Mouse (Mus musculus) spleen, adult 2 months (tissue): ENCODE results near the gene Slc5a5. TPM values are rescaled to one million over a fixed set of nuclear protein-coding genes. Genes with fewer than 3 reads are reported as not detected.
A peak's percentile ranks its signal among the peaks of the same experiment; 100 is the strongest.

Experiments
- DNase-seq, 2 experiments: peaks; one replicate each; pipeline versions ENCODE4 v3.0.0 to v3.0.0-alpha.2; 2012 to 2021; ENCODE audit warnings: low spot score in 2 of 2, low read depth in 1 of 2
- H3K27ac ChIP-seq: fragments of 200-500 bp; 2 replicates; pipeline ENCODE4 v1.5.1; 2012; ENCODE audit warnings: low read length, inconsistent platforms; ENCODE audit not compliant: insufficient read depth
- H3K27me3 ChIP-seq: fragments of 200-500 bp; 2 replicates; pipeline ENCODE4 v1.6.1; 2012; ENCODE audit warnings: mild to moderate bottlenecking, moderate library complexity, low read length, inconsistent platforms; ENCODE audit not compliant: control insufficient read depth, insufficient read depth
- H3K36me3 ChIP-seq: fragments of 200-500 bp; 2 replicates; pipeline ENCODE4 v1.6.1; 2012; ENCODE audit warnings: mild to moderate bottlenecking, low read length, inconsistent platforms; ENCODE audit not compliant: control insufficient read depth, insufficient read depth
- H3K4me1 ChIP-seq: fragments of 200-500 bp; 2 replicates; pipeline ENCODE4 v1.6.1; 2011; ENCODE audit warnings: inconsistent platforms; ENCODE audit not compliant: control insufficient read depth, insufficient read depth, insufficient read length
- H3K4me3 ChIP-seq: fragments of 200-500 bp; 2 replicates; pipeline ENCODE4 v1.5.1; 2011; ENCODE audit warnings: mild to moderate bottlenecking, inconsistent platforms; ENCODE audit not compliant: insufficient read depth, insufficient read length; ENCODE audit errors: extremely low read depth
- CTCF ChIP-seq: fragments of 200-500 bp; IDR thresholded peaks from 2 replicates; pipeline ENCODE4 v1.5.1; 2011; ENCODE audit warnings: mild to moderate bottlenecking, inconsistent platforms; ENCODE audit not compliant: insufficient read depth, insufficient read length, insufficient replicate concordance; ENCODE audit errors: extremely low read depth
- POLR2A ChIP-seq: fragments of 200-500 bp; IDR thresholded peaks from 2 replicates; pipeline ENCODE4 v1.6.1; 2011; ENCODE audit warnings: low read depth, low read length, inconsistent platforms
- WGBS: fragments of 180-500 bp; shearing (Covaris S2); methylation state at CpG from one replicate; pipeline ENCODE4 v1.1.7; 2018; 5-methylcytosine and 5-hydroxymethylcytosine counted together
- polyA plus RNA-seq: library from polyadenylated mRNA; depleted of rRNA; stranded (reverse); fragments of >200 nt; gene quantifications from 2 replicates; pipeline ENCODE4 v1.2.3, GENCODE M21; 2012; rRNA removed

Slc5a5 gene
- polyA plus RNA-seq, 1 experiment = 1.0 TPM

- peak overlapping the region; percentile 70 for H3K4me3 ChIP-seq
- WGBS = 1% methylated on average over 66 of the region's 66 CpGs
Observed at GRCm38 (mm10) chr8:70838654-70839407, 53.7 kb downstream of the Slc5a5 start.

GRCm38 (mm10) chr8:70836666-70837065 is 55.9 kb downstream of the Slc5a5 start:
- H3K4me3 ChIP-seq = no peak overlapping the region

More at GRCm38 (mm10) chr8:70838654-70839407, 53.7 kb downstream of the Slc5a5 start:
- TF ChIP-seq CTCF (no peak), POLR2A (no peak)
- Histone ChIP-seq H3K4me1 (peaks cover 5% of the 10 kb centered on the region; the same call in 1 of the 2 replicates), H3K27me3 (no peaks in the 10 kb centered on the region), H3K36me3 (peaks cover 16% of the 10 kb centered on the region), H3K27ac (peak overlapping the region; percentile 94)
- DNase-seq = no peak

GRCm38 (mm10) chr8:70834071-70834470 is 58.5 kb downstream of the Slc5a5 start:
- Histone ChIP-seq H3K4me1 (peaks cover 14% of the 10 kb centered on the region; the same call in 1 of the 2 replicates), H3K4me3 (no peak overlapping the region), H3K36me3 (peaks cover 16% of the 10 kb centered on the region), H3K27ac (no peak overlapping the region; the same call in 1 of the 2 replicates), H3K27me3 (no peaks in the 10 kb centered on the region)
- TF ChIP-seq CTCF = no peak
- TF ChIP-seq POLR2A = no peak
- 96% methylated on average over 3 of the region's 3 CpGs for WGBS
- no peak for DNase-seq

More at GRCm38 (mm10) chr8:70836666-70837065, 55.9 kb downstream of the Slc5a5 start:
- WGBS = 93% methylated on average over 12 of the region's 12 CpGs
- H3K36me3 ChIP-seq = peaks cover 16% of the 10 kb centered on the region
- DNase-seq = no peak
- no peak for TF ChIP-seq CTCF
- TF ChIP-seq POLR2A = no peak
- no peaks in the 10 kb centered on the region for H3K27me3 ChIP-seq
- H3K27ac ChIP-seq = no peak overlapping the region
- peaks cover 17% of the 10 kb centered on the region; the same call in 1 of the 2 replicates for H3K4me1 ChIP-seq

GRCm38 (mm10) chr8:70833520-70833919 is 59.0 kb downstream of the Slc5a5 start:
- TF ChIP-seq CTCF (no peak), POLR2A (no peak)
- Histone ChIP-seq H3K36me3 (peaks cover 16% of the 10 kb centered on the region), H3K27me3 (no peaks in the 10 kb centered on the region), H3K27ac (peak overlapping the region; percentile 85), H3K4me1 (peaks cover 14% of the 10 kb centered on the region; the same call in 1 of the 2 replicates), H3K4me3 (peak overlapping the region; percentile 22; the same call in 1 of the 2 replicates)
- DNase-seq = no peak
- WGBS = 53% methylated on average over 15 of the region's 15 CpGs

- peaks cover 14% of the 10 kb centered on the region; the same call in 1 of the 2 replicates for H3K4me1 ChIP-seq
- H3K4me3 ChIP-seq = peak overlapping the region; percentile 22; the same call in 1 of the 2 replicates
- DNase-seq = no peak
- H3K27ac ChIP-seq = peak overlapping the region; percentile 85
- H3K27me3 ChIP-seq = no peaks in the 10 kb centered on the region
- WGBS = 17% methylated on average over 9 of the region's 9 CpGs
- H3K36me3 ChIP-seq = peaks cover 16% of the 10 kb centered on the region
- TF ChIP-seq POLR2A = no peak
- TF ChIP-seq CTCF = no peak
Observed at GRCm38 (mm10) chr8:70833018-70833482, 59.5 kb downstream of the Slc5a5 start.

Other genes with a start within 250 kb of the Slc5a5 start
- gene Pgpep1, start 232.4 kb downstream of the Slc5a5 start, polyA plus RNA-seq = 18.2 and 22.2 TPM in 2 replicates
- gene Lsm4, start 219.5 kb downstream of the Slc5a5 start, polyA plus RNA-seq = 109 and 137 TPM in 2 replicates
- gene Jund, start 193.8 kb downstream of the Slc5a5 start, polyA plus RNA-seq = 269 and 455 TPM in 2 replicates
- gene Iqcn, start 189.3 kb downstream of the Slc5a5 start, polyA plus RNA-seq = 0.08 and 0.09 TPM in 2 replicates
- 0.65 and 0.92 TPM in 2 replicates for gene Gm3336, start 174.2 kb downstream of the Slc5a5 start, polyA plus RNA-seq
- 2.8 and 3.6 TPM in 2 replicates for gene Pde4c, start 169.0 kb downstream of the Slc5a5 start, polyA plus RNA-seq
- gene Rab3a, start 138.1 kb downstream of the Slc5a5 start, polyA plus RNA-seq = 12.1 and 17.7 TPM in 2 replicates
- 37.3 and 69.8 TPM in 2 replicates for gene Mpv17l2, start 131.8 kb downstream of the Slc5a5 start, polyA plus RNA-seq
- gene Pik3r2, start 116.0 kb downstream of the Slc5a5 start, polyA plus RNA-seq = 56.3 and 90.3 TPM in 2 replicates
- gene Mast3, start 87.7 kb downstream of the Slc5a5 start, polyA plus RNA-seq = 175 and 297 TPM in 2 replicates
- gene Il12rb1, start 84.3 kb downstream of the Slc5a5 start, polyA plus RNA-seq = 5.8 and 7.4 TPM in 2 replicates
- gene Arrdc2, start 53.0 kb downstream of the Slc5a5 start, polyA plus RNA-seq = 73.8 and 74.1 TPM in 2 replicates
- gene Kcnn1, start 29.5 kb downstream of the Slc5a5 start, polyA plus RNA-seq = 0.65 and 1.1 TPM in 2 replicates
- gene Ccdc124, start 18.8 kb downstream of the Slc5a5 start, polyA plus RNA-seq = 26.5 and 34.9 TPM in 2 replicates
- gene Rpl18a, start 4.7 kb upstream of the Slc5a5 start, polyA plus RNA-seq = 7,043 and 8,184 TPM in 2 replicates
- 62.2 and 95.7 TPM in 2 replicates for gene Map1s, start 13.2 kb upstream of the Slc5a5 start, polyA plus RNA-seq